Mouse (Mus musculus) stomach, embryonic 14.5 days (tissue): Measurements from ENCODE around the gene Mrpl2. TPM values are rescaled to one million over a fixed set of nuclear protein-coding genes. Genes with fewer than 3 reads are reported as not detected.

ENCODE experiments used
- ATAC-seq: fragments of 200-750 bp; cut with Nextera tagmentation; 2 replicates; pipeline ENCODE4 v1.8.0; 2017; ENCODE audit warnings: low read depth, moderate TSS enrichment; ENCODE audit not compliant: insufficient number of reproducible peaks, insufficient read depth, low FRiP score
- H3K27ac ChIP-seq: fragments of 300-500 bp; sonication (generic); 2 replicates; pipeline ENCODE4 v1.5.1; 2014; ENCODE audit warnings: mild to moderate bottlenecking, low read length, moderate library complexity, mixed read lengths
- H3K27me3 ChIP-seq: fragments of 300-500 bp; sonication (generic); 2 replicates; pipeline ENCODE4 v1.6.1; 2014; ENCODE audit warnings: low read length, control low read depth, mixed read lengths; ENCODE audit not compliant: control insufficient read depth, insufficient read depth
- H3K36me3 ChIP-seq: fragments of 300-500 bp; sonication (generic); 2 replicates; pipeline ENCODE4 v1.6.1; 2014; ENCODE audit warnings: mild to moderate bottlenecking, control low read depth, low read length, moderate library complexity, mixed read lengths; ENCODE audit not compliant: control insufficient read depth, insufficient read depth
- H3K4me1 ChIP-seq: fragments of 300-500 bp; sonication (generic); 2 replicates; pipeline ENCODE4 v1.6.1; 2014; ENCODE audit warnings: low read length, control low read depth, mixed read lengths; ENCODE audit not compliant: control insufficient read depth, insufficient read depth
- H3K4me2 ChIP-seq: fragments of 300-500 bp; sonication (generic); replicated peaks from 2 replicates; pipeline ENCODE4 v1.6.1; 2014; ENCODE audit warnings: low read depth, low read length, control low read depth
- H3K4me3 ChIP-seq: fragments of 300-500 bp; sonication (generic); 2 replicates; pipeline ENCODE4 v1.5.1; 2014; ENCODE audit warnings: low read depth, low read length, control low read depth
- H3K9ac ChIP-seq: fragments of 300-500 bp; sonication (generic); replicated peaks from 2 replicates; pipeline ENCODE4 v1.6.1; 2014; ENCODE audit warnings: low read depth, mild to moderate bottlenecking, control low read depth, low read length, moderate library complexity, mixed read lengths
- H3K9me3 ChIP-seq: fragments of 300-500 bp; sonication (generic); 2 replicates; pipeline ENCODE4 v1.6.1; 2016; ENCODE audit warnings: low read depth, low read length, control low read depth; ENCODE audit not compliant: control insufficient read depth
- WGBS: fragments of 180-500 bp; shearing (Covaris S2); extraction: QIAGEN DNeasy Blood & Tissue Kit; methylation state at CpG from one replicate; pipeline ENCODE4 v1.1.7; 2014; 5-methylcytosine and 5-hydroxymethylcytosine counted together
- polyA plus RNA-seq: library from polyadenylated mRNA; unstranded; fragments of >200 nt; fragmentation: Nextera tagmentation; extraction: Ambion mirVana; gene quantifications from 2 replicates; pipeline ENCODE4 v1.2.1, GENCODE M21; 2014

The Mrpl2 gene
- polyA plus RNA-seq, 1 experiment from 2014 or later = 104 TPM

GRCm38 (mm10) chr17:46619683-46620357, 26.2 kb upstream of the Mrpl2 start:
- H3K4me1 ChIP-seq = peaks cover 82% of the 10 kb centered on the region
- peak overlapping the region; percentile 30; the same call in 1 of the 2 replicates for H3K9ac ChIP-seq
- peak overlapping the region; percentile 43 for H3K4me2 ChIP-seq
- H3K27ac ChIP-seq = peak overlapping the region; percentile 97
- WGBS = 27% methylated on average over 16 of the region's 16 CpGs
- H3K36me3 ChIP-seq = no peaks in the 10 kb centered on the region
- no peaks in the 10 kb centered on the region for H3K27me3 ChIP-seq
- peak overlapping the region; percentile 12; the same call in 1 of the 2 replicates for H3K4me3 ChIP-seq
- no peak for ATAC-seq
- no peaks in the 10 kb centered on the region for H3K9me3 ChIP-seq

GRCm38 (mm10) chr17:46621324-46621723, 24.7 kb upstream of the Mrpl2 start:
- WGBS = 36% methylated on average over 15 of the region's 15 CpGs
- ATAC-seq = no peak

DNA sequence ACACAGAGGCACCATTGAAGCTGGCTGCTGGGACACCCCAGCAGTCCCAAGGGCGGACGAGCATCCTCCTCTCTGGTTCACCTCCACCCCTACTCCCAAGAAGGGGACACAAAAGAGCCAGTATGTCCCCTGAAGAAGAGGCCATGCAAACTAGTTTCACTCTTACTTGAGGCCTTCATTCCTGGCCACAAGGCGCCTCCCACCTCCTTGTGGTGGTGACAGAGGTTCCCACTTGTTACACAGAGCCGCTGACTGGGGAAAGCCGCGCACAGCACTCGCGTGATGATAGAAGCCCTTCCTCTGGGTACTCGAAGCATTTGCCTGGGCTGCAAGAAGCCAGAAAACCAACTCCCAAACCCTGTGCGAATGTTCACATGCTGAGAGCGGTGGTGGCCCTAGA, 23.8 kb upstream of the Mrpl2 start:
- Histone ChIP-seq H3K27ac (peak overlapping the region; percentile 58; the same call in 1 of the 2 replicates), H3K4me3 (no peak overlapping the region), H3K4me2 (no peak overlapping the region), H3K4me1 (peaks cover 94% of the 10 kb centered on the region), H3K9ac (no peak overlapping the region), H3K27me3 (no peaks in the 10 kb centered on the region), H3K9me3 (no peaks in the 10 kb centered on the region), H3K36me3 (no peaks in the 10 kb centered on the region)
- 63% methylated on average over 11 of the region's 11 CpGs for WGBS
- no peak for ATAC-seq

More at GRCm38 (mm10) chr17:46621324-46621723, 24.7 kb upstream of the Mrpl2 start:
- H3K4me1 ChIP-seq = peaks cover 89% of the 10 kb centered on the region
- peak overlapping the region; percentile 53; the same call in 1 of the 2 replicates for H3K27ac ChIP-seq
- H3K27me3 ChIP-seq = no peaks in the 10 kb centered on the region
- no peak overlapping the region for H3K4me2 ChIP-seq
- no peak overlapping the region for H3K9ac ChIP-seq
- no peaks in the 10 kb centered on the region for H3K9me3 ChIP-seq
- no peak overlapping the region for H3K4me3 ChIP-seq
- H3K36me3 ChIP-seq = no peaks in the 10 kb centered on the region

DNA sequence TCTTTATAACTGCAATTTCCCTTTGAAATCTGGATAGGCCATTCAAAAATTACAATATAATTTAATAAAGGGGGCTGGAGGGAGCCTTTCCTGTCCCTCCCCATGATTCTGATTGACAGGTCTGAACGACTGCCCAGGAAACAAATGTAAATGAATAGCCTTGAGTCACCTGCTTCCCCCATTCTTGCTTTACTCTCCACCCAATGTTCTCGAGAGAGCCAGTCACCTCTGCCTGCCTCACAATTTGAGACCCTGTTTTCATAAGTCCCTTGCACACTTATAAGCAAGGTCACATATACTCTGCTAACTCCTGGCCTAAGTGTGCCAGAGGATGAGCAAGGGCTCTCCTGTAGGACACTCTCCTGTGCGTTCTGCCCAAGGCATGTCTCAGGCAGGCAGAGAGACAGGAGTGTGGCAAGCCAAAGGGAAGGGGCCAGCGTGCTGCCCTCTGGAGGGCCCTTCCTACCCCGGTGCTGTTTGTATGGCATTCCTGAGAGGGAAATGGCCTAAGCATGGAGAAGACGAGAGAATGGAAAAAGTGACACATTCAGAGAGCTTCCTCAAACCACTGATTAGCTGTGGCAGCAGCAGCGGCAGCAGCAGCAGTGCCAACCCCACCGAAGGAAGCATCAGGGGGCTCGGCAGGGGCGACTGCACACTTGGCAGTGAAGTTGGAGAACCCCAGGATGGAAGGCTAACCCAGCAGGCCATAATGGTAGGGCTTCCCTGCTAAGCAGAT, 22.0 kb upstream of the Mrpl2 start:
- H3K4me3 ChIP-seq = no peak overlapping the region
- H3K4me1 ChIP-seq = peaks cover 79% of the 10 kb centered on the region

GRCm38 (mm10) chr17:46624598-46624997, 21.4 kb upstream of the Mrpl2 start:
- Histone ChIP-seq H3K4me2 (peak overlapping the region; percentile 22), H3K9ac (no peak overlapping the region; the same call in 1 of the 2 replicates), H3K27ac (peak overlapping the region; percentile 64), H3K9me3 (no peaks in the 10 kb centered on the region), H3K27me3 (no peaks in the 10 kb centered on the region), H3K36me3 (no peaks in the 10 kb centered on the region), H3K4me1 (peaks cover 73% of the 10 kb centered on the region), H3K4me3 (no peak overlapping the region)
- ATAC-seq = no peak
- WGBS = 54% methylated on average over 12 of the region's 12 CpGs

More for the DNA sequence above, 22.0 kb upstream of the Mrpl2 start:
- no peaks in the 10 kb centered on the region for H3K27me3 ChIP-seq
- peak overlapping the region; percentile 22 for H3K4me2 ChIP-seq
- peak overlapping the region; percentile 64 for H3K27ac ChIP-seq
- WGBS = 28% methylated on average over 10 of the region's 10 CpGs
- ATAC-seq = no peak
- H3K36me3 ChIP-seq = no peaks in the 10 kb centered on the region
- H3K9ac ChIP-seq = no peak overlapping the region; the same call in 1 of the 2 replicates
- no peaks in the 10 kb centered on the region for H3K9me3 ChIP-seq

GRCm38 (mm10) chr17:46627409-46627808, 18.6 kb upstream of the Mrpl2 start:
- Histone ChIP-seq H3K27me3 (no peaks in the 10 kb centered on the region), H3K36me3 (peaks cover 3% of the 10 kb centered on the region; the same call in 1 of the 2 replicates), H3K4me2 (peak overlapping the region; percentile 62), H3K4me3 (peak overlapping the region; percentile 94), H3K9me3 (no peaks in the 10 kb centered on the region), H3K27ac (peak overlapping the region; percentile 6; the same call in 1 of the 2 replicates), H3K4me1 (peaks cover 60% of the 10 kb centered on the region), H3K9ac (peak overlapping the region; percentile 97)
- WGBS = 33% methylated on average over 6 of the region's 6 CpGs
- no peak for ATAC-seq

DNA sequence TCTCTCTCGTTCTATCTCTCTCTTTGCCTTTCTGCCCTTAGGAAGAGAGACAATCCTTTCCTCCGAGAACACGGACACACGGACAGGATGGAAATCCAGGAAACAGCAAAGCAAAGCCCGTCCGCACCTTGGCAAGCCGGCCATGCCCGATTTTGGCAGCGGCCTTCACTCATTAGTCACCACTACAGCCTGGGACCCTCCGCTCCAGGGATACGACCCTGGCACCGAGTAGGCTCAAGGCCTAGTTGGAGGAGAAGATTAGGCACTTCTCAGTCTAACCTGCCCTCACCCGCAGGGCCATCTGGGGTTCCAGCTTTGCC, 17.6 kb upstream of the Mrpl2 start:
- no peak for ATAC-seq
- under 1% methylated on average over 12 of the region's 13 CpGs for WGBS

DNA sequence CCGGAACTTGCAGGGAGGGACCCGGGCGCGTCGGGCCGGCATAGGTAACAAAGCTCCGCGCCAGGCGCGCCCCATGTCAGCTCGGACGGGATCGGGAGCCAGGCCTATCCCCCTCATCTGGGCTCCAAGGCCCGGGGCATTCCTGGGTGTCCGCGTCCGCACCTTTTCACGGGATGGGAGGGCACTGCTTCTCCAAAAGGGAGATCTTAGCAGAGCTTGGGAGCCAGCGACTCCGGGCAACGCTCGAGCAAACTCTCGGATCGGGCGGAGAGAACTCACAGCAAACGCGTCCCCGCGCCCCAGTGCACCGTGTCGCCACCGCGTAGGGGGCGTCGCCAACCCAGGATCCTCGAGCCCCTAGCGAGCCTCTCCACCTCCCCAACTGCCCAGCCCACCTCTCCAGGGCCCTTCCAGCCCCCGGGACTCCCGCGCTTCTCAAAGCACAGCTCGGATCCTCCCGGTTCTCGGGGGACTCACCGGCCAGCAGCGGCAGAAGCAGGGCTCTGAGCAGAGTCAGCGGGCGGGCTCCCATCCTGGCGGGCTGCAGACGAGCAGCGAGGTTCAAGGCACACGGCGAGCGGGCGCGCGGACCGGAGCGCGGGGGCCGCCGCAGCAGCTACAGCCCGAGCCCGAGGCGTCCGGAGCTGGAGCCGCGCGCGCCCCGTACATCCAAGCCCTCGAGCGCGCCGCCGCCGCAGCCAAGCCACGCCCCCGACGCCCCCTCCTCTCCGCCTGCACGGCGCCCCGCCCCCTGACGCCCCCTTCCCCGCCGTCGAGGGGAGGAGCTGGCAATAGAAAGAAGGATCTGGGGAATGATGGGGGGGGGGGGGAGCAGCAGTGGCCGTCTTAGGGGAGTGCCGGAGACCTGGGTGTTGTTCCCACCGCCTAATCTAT, 17.0 kb upstream of the Mrpl2 start, which contains the start of gene Ptk7:
Gene Ptk7 (minus strand): TSS at position 714 of the 894 bp plus-strand sequence.
- Histone ChIP-seq H3K9ac (peak within 1 kb of the TSS; percentile 97), H3K27ac (peak within 1 kb of the TSS; percentile 99), H3K27me3 (no peaks in the 10 kb centered on the region), H3K36me3 (peaks cover 10% of the 10 kb centered on the region; the same call in 1 of the 2 replicates), H3K4me1 (peaks cover 43% of the 10 kb centered on the region), H3K4me3 (peak within 1 kb of the TSS; percentile 94), H3K9me3 (no peaks in the 10 kb centered on the region), H3K4me2 (peak within 1 kb of the TSS; percentile 62)
- WGBS = under 1% methylated on average over 73 of the region's 90 CpGs
- ATAC-seq = peak; percentile 71

More for the DNA sequence above, 17.6 kb upstream of the Mrpl2 start:
- peak overlapping the region; percentile 94 for H3K4me3 ChIP-seq
- peak overlapping the region; percentile 99 for H3K27ac ChIP-seq
- peak overlapping the region; percentile 62 for H3K4me2 ChIP-seq
- no peaks in the 10 kb centered on the region for H3K9me3 ChIP-seq
- H3K27me3 ChIP-seq = no peaks in the 10 kb centered on the region
- peaks cover 50% of the 10 kb centered on the region for H3K4me1 ChIP-seq
- H3K9ac ChIP-seq = peak overlapping the region; percentile 97
- H3K36me3 ChIP-seq = peaks cover 8% of the 10 kb centered on the region; the same call in 1 of the 2 replicates
